Mouse (Mus musculus) G1E (cell line): Measurements from ENCODE around the gene Btla.

Source experiments
- CTCF ChIP-seq: IDR thresholded peaks from 2 replicates; pipeline ENCODE4 v1.5.1; 2012; ENCODE audit warnings: low read depth, low read length, inconsistent platforms, mixed read lengths
- GATA1 ChIP-seq: IDR thresholded peaks from 2 replicates; pipeline ENCODE4 v1.6.1; 2012; ENCODE audit warnings: borderline replicate concordance, low read length, inconsistent platforms, mixed read lengths
- GATA2 ChIP-seq: IDR thresholded peaks from 2 replicates; pipeline ENCODE4 v1.6.1; 2012; ENCODE audit warnings: low read depth, low read length, inconsistent platforms, borderline replicate concordance
- POLR2AphosphoS5 ChIP-seq: IDR thresholded peaks from 2 replicates; pipeline ENCODE4 v1.6.1; 2012; ENCODE audit warnings: low read depth, low read length, inconsistent platforms; ENCODE audit not compliant: insufficient replicate concordance

DNA sequence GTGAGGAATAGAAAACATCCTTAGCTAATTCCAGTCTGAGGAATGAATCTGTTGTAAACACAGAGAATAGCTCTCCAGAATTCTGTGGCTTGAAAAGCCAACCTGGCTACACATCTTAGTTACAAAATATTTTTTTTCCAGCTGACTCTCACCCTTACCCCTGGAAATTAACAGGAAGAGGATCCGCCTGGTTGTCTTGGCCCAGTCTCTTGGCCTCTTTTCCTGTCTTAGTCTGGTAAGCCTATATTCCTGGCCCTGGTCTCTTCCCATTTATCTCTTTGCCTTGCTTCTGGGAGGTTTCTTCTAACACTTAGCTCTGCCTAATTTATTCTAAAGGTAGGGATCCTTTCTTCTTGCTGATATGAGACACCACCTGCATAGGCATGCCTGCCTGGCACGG, 45.8 kb downstream of the Btla start:
- TF ChIP-seq CTCF, result no peak
- TF ChIP-seq GATA2, result no peak
- no peak for TF ChIP-seq GATA1
- TF ChIP-seq POLR2AphosphoS5, result no peak
